Mouse (Mus musculus): ENCODE data around the gene Krt27.

Gene Krt27

GRCm38 (mm10) chr11:99351004-99351403 lies at the start of gene Krt27:
Gene Krt27, minus strand, starts transcription at chr11:99351104.
- 87% methylated on average over 12 of the region's 12 CpGs for WGBS

GRCm38 (mm10) chr11:99399956-99400549 lies 49.1 kb upstream of the Krt27 start:
- WGBS: 84% methylated on average over 13 of the region's 13 CpGs

GRCm38 (mm10) chr11:99398832-99399231 lies 47.9 kb upstream of the Krt27 start:
- WGBS: 46% methylated on average over 8 of the region's 8 CpGs

- WGBS: 79% methylated on average over 3 of the region's 3 CpGs
Measured at GRCm38 (mm10) chr11:99398084-99398483, 47.2 kb upstream of the Krt27 start.

GRCm38 (mm10) chr11:99396661-99397060 lies 45.8 kb upstream of the Krt27 start:
- WGBS: 64% methylated on average over 2 of the region's 2 CpGs

GRCm38 (mm10) chr11:99396034-99396433 lies 45.1 kb upstream of the Krt27 start:
- WGBS: 48% methylated on average over 3 of the region's 3 CpGs

- 46% methylated on average over 10 of the region's 10 CpGs for WGBS
Measured at GRCm38 (mm10) chr11:99392492-99392891, 41.6 kb upstream of the Krt27 start.

- 60% methylated on average over 6 of the region's 6 CpGs for WGBS
Measured at GRCm38 (mm10) chr11:99391375-99391774, 40.5 kb upstream of the Krt27 start.

- WGBS: 53% methylated on average over 7 of the region's 7 CpGs
Measured at GRCm38 (mm10) chr11:99390866-99391265, 40.0 kb upstream of the Krt27 start.

GRCm38 (mm10) chr11:99389264-99389663 lies 38.4 kb upstream of the Krt27 start, which contains the start of gene Krt10:
Gene Krt10, minus strand, starts transcription at chr11:99389364.
- 80% methylated on average over 4 of the region's 4 CpGs for WGBS

- 92% methylated on average over 18 of the region's 18 CpGs for WGBS
Measured at GRCm38 (mm10) chr11:99388661-99389060, 37.8 kb upstream of the Krt27 start.

GRCm38 (mm10) chr11:99385813-99386721 lies 35.2 kb upstream of the Krt27 start:
- 1% methylated on average over 71 of the region's 71 CpGs for WGBS

GRCm38 (mm10) chr11:99379568-99379967 lies 28.7 kb upstream of the Krt27 start:
- 7% methylated on average over 5 of the region's 5 CpGs for WGBS

- WGBS: 80% methylated on average over 13 of the region's 13 CpGs
Measured at GRCm38 (mm10) chr11:99374803-99375202, 23.9 kb upstream of the Krt27 start, which contains the start of gene Krt28. Gene Krt28, minus strand, starts transcription at chr11:99374903.

- 44% methylated on average over 8 of the region's 8 CpGs for WGBS
Measured at GRCm38 (mm10) chr11:99369853-99370451, 19.0 kb upstream of the Krt27 start.

GRCm38 (mm10) chr11:99369229-99369628 lies 18.3 kb upstream of the Krt27 start:
- WGBS: 19% methylated on average over 3 of the region's 3 CpGs

GRCm38 (mm10) chr11:99366791-99367190 lies 15.9 kb upstream of the Krt27 start:
- WGBS: 58% methylated on average over 10 of the region's 10 CpGs

GRCm38 (mm10) chr11:99364412-99364811 lies 13.5 kb upstream of the Krt27 start:
- 21% methylated on average over 9 of the region's 9 CpGs for WGBS

- WGBS: 88% methylated on average over 8 of the region's 8 CpGs
Measured at GRCm38 (mm10) chr11:99361423-99361822, 10.5 kb upstream of the Krt27 start.

- WGBS: 59% methylated on average over 11 of the region's 11 CpGs
Measured at GRCm38 (mm10) chr11:99339299-99339847, 11.5 kb downstream of the Krt27 start.

- WGBS: 91% methylated on average over 11 of the region's 11 CpGs
Measured at GRCm38 (mm10) chr11:99337866-99338265, 13.0 kb downstream of the Krt27 start, which contains the start of gene Krt26. Gene Krt26, minus strand, starts transcription at chr11:99337966.

GRCm38 (mm10) chr11:99333426-99333825 lies 17.5 kb downstream of the Krt27 start:
- 42% methylated on average over 13 of the region's 13 CpGs for WGBS
